ENCODE assay signal across 9 mouse cellular contexts in the genomic region with DNA sequence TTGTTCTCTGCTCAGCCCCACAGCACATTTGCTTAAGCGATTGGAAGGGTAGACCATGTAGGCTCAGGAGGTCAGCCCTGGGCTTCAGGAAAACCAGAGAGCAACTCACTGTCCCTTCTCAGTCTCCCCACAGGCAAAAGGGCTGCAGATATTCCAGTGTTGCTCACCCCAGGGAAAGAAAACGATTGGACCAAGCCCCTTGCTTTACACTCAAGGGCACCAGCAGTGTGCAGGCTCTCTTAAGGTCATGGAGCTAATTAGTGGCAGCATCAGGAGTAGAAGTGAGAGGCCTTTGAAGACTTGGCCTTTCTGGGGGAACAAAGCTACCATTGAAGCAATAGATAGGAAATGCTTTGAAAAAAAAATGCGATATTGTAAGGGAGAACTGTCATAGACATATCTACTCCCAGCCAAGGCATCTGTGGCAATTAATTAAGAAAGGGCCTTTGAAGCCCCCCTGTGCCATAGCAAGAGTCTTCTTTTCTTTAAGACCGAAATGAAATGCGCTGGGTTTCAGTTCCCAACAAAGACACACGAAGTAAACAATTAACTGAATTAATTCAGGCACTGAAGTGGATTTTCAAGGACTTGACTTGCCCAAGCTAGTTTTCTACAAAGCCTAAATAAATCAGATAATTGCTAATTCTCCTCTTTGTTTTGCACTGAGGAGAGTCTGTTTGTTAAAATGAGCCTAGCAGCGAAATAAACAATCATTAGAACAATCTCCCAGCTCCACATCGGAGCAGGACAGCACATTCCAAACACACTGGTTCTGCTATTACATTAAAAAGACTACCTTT. TPM values are rescaled to one million over a fixed set of nuclear protein-coding genes. Genes with fewer than 3 reads are reported as not detected.
DNase-seq lines count a peak whose midpoint lies in the region; ATAC-seq lines count a peak whose summit lies in the region.
"Had no signal": no experiment of that assay in that cellular context is flagged by ENCODE, and none has a peak within 500 bp of the region (broad histone marks: within the 10 kb centered on the region; RNA-seq: fewer than 3 reads in every experiment).

No protein-coding gene starts in this region.

- no peaks in the 10 kb centered on the region for H3K9me3 ChIP-seq in kidney, embryonic 14.5 days (ENCODE audit: control insufficient read depth, low read length)
- H3K9me3 ChIP-seq in embryonic facial prominence, embryonic 13.5 days: no peaks in the 10 kb centered on the region
- H3K9me3 ChIP-seq in limb, embryonic 11.5 days (ENCODE audit: control insufficient read depth, low read length): no peaks in the 10 kb centered on the region
- no peaks in the 10 kb centered on the region for H3K9me3 ChIP-seq in neural tube, embryonic 13.5 days

- H3K27me3 ChIP-seq in kidney, embryonic 14.5 days (ENCODE audit: control insufficient read depth, insufficient read depth, low read length): no peaks in the 10 kb centered on the region; the same call in 1 of the 2 replicates
- H3K27me3 ChIP-seq in embryonic facial prominence, embryonic 13.5 days: no peaks in the 10 kb centered on the region; the same call in 1 of the 2 replicates
- 0 out of 2 replicates have a peak, but pooled peaks cover 5% of the 10 kb centered on the region for H3K27me3 ChIP-seq in limb, embryonic 11.5 days (ENCODE audit: control insufficient read depth, insufficient read depth, low read length)
- peaks cover 7% of the 10 kb centered on the region; the same call in 1 of the 2 replicates for H3K27me3 ChIP-seq in neural tube, embryonic 13.5 days

- ATAC-seq in kidney, embryonic 14.5 days (ENCODE audit: low FRiP score, low TSS enrichment): no peak
- ATAC-seq in embryonic facial prominence, embryonic 13.5 days (ENCODE audit: insufficient number of reproducible peaks, insufficient read depth, low FRiP score, low TSS enrichment, low read depth): no peak
- ATAC-seq in limb, embryonic 11.5 days (ENCODE audit: insufficient number of reproducible peaks, low FRiP score, low TSS enrichment, low read depth): no peak
- no peak for ATAC-seq in neural tube, embryonic 13.5 days (ENCODE audit: low read depth)

- peak overlapping the region; percentile 3; the same call in 1 of the 2 replicates for H3K9ac ChIP-seq in kidney, embryonic 14.5 days (ENCODE audit: low read depth, low read length)
- peak overlapping the region; percentile 66 for H3K9ac ChIP-seq in embryonic facial prominence, embryonic 13.5 days
- 0 out of 2 replicates have a peak overlapping the region, but pooled peaks have one; percentile 24 for H3K9ac ChIP-seq in limb, embryonic 11.5 days (ENCODE audit: low read length)
- peak overlapping the region; percentile 28; the same call in 1 of the 2 replicates for H3K9ac ChIP-seq in neural tube, embryonic 13.5 days

- WGBS in kidney, embryonic 14.5 days: 18% methylated on average over 8 of the region's 8 CpGs
- 8% methylated on average over 8 of the region's 8 CpGs for WGBS in embryonic facial prominence, embryonic 13.5 days
- 7% methylated on average over 8 of the region's 8 CpGs for WGBS in limb, embryonic 11.5 days
- WGBS in neural tube, embryonic 13.5 days: 4% methylated on average over 8 of the region's 8 CpGs

- H3K4me1 ChIP-seq in kidney, embryonic 14.5 days (ENCODE audit: control insufficient read depth, insufficient read depth, low read length): peaks cover 15% of the 10 kb centered on the region
- H3K4me1 ChIP-seq in embryonic facial prominence, embryonic 13.5 days: peaks cover 27% of the 10 kb centered on the region
- peaks cover 11% of the 10 kb centered on the region for H3K4me1 ChIP-seq in limb, embryonic 11.5 days (ENCODE audit: control insufficient read depth, insufficient read depth, low read length)
- H3K4me1 ChIP-seq in neural tube, embryonic 13.5 days (replicated peaks): peaks cover 43% of the 10 kb centered on the region

- no peak overlapping the region for H3K27ac ChIP-seq in kidney, embryonic 14.5 days (ENCODE audit: low read depth, low read length)
- H3K27ac ChIP-seq in embryonic facial prominence, embryonic 13.5 days: peak overlapping the region; percentile 88
- H3K27ac ChIP-seq in limb, embryonic 11.5 days (replicated peaks; ENCODE audit: low read depth, low read length): no peak overlapping the region
- peak overlapping the region; percentile 68 for H3K27ac ChIP-seq in neural tube, embryonic 13.5 days (replicated peaks)

- DNase-seq in kidney, postnatal 4 days: no peak
- DNase-seq in limb, embryonic 11.5 days (ENCODE audit: low spot score): no peak
- DNase-seq in frontal cortex, postnatal 36 days (ENCODE audit: low spot score in 2 of 2): no peak
- DNase-seq in cerebellum, adult 11-12 months: no peak
- no peak for DNase-seq in spleen, postnatal 10 days (ENCODE audit: low spot score in 2 of 2)
- DNase-seq: kidney, postnatal 36 days had no signal

- peak overlapping the region; percentile 19 for H3K4me2 ChIP-seq in kidney, embryonic 14.5 days (replicated peaks; ENCODE audit: low read depth, low read length)
- H3K4me2 ChIP-seq in embryonic facial prominence, embryonic 13.5 days: peak overlapping the region; percentile 88
- peak overlapping the region; percentile 34 for H3K4me2 ChIP-seq in limb, embryonic 11.5 days (ENCODE audit: low read depth, severe bottlenecking)
- H3K4me2 ChIP-seq in neural tube, embryonic 13.5 days: peak overlapping the region; percentile 92

- no peaks in the 10 kb centered on the region for H3K36me3 ChIP-seq in kidney, embryonic 14.5 days (ENCODE audit: control insufficient read depth, insufficient read depth, low read length)
- H3K36me3 ChIP-seq in embryonic facial prominence, embryonic 13.5 days: no peaks in the 10 kb centered on the region
- H3K36me3 ChIP-seq in limb, embryonic 11.5 days (ENCODE audit: control insufficient read depth, insufficient read depth, low read length): no peaks in the 10 kb centered on the region
- no peaks in the 10 kb centered on the region for H3K36me3 ChIP-seq in neural tube, embryonic 13.5 days

- H3K4me3 ChIP-seq in kidney, embryonic 14.5 days (ENCODE audit: low read length): peak overlapping the region; percentile 8; the same call in 1 of the 2 replicates
- peak overlapping the region; percentile 48 for H3K4me3 ChIP-seq in embryonic facial prominence, embryonic 13.5 days
- H3K4me3 ChIP-seq in limb, embryonic 11.5 days (ENCODE audit: low read depth, low read length): peak overlapping the region; percentile 1; the same call in 1 of the 2 replicates
- H3K4me3 ChIP-seq in neural tube, embryonic 13.5 days: peak overlapping the region; percentile 53

RNA-seq across cellular contexts. Expression of a gene that starts 2.6 kb away (rescaled TPM):
- 19.7 and 23.2 TPM in 2 replicates for polyA plus RNA-seq in kidney, embryonic 14.5 days (2014; fragmentation: Nextera tagmentation; extraction: Ambion mirVana)
- 81.8 and 95.3 TPM in 2 replicates for polyA plus RNA-seq in embryonic facial prominence, embryonic 13.5 days (2015; fragmentation: Nextera tagmentation; extraction: Ambion mirVana)
- polyA plus RNA-seq in limb, embryonic 11.5 days (2014; fragmentation: Nextera tagmentation; extraction: Ambion mirVana): 32.1 and 32.8 TPM in 2 replicates
- 27.0 and 28.7 TPM in 2 replicates for polyA plus RNA-seq in neural tube, embryonic 13.5 days (2015; fragmentation: Nextera tagmentation; extraction: Ambion mirVana)

Comparison
In these comparisons a context has a peak if more than half of its experiments do, and no peak if none do; other contexts are left out.
1. H3K27ac ChIP-seq: peak in embryonic facial prominence, embryonic 13.5 days (single experiment) and neural tube, embryonic 13.5 days (single experiment); none in kidney, embryonic 14.5 days (single experiment) and limb, embryonic 11.5 days (single experiment).
2. H3K4me2 ChIP-seq: peak in every context shown above with its lines; median percentile 92 in neural tube, embryonic 13.5 days; 88 in embryonic facial prominence, embryonic 13.5 days; 34 in limb, embryonic 11.5 days; 19 in kidney, embryonic 14.5 days.
3. H3K4me3 ChIP-seq: peak in every context shown above with its lines; median percentile 53 in neural tube, embryonic 13.5 days; 48 in embryonic facial prominence, embryonic 13.5 days; 8 in kidney, embryonic 14.5 days; 1 in limb, embryonic 11.5 days.
4. H3K9ac ChIP-seq: peak in every context shown above with its lines; median percentile 66 in embryonic facial prominence, embryonic 13.5 days; 28 in neural tube, embryonic 13.5 days; 24 in limb, embryonic 11.5 days; 3 in kidney, embryonic 14.5 days.